Mouse (Mus musculus) lung, adult 10 weeks (tissue): ENCODE measurements around the gene Il4ra. TPM values are rescaled to one million over a fixed set of nuclear protein-coding genes. Genes with fewer than 3 reads are reported as not detected.

Experiments
- polyA plus RNA-seq: library from polyadenylated mRNA; stranded (reverse); fragments of 350-450 nt; fragmentation: Illumina TruSeq; extraction: RNeasy Lipid Tissue Mini Kit (QIAGEN cat#74804); gene quantifications from one replicate; pipeline ENCODE4 v1.2.3, GENCODE M21; 2014; ENCODE audit warnings: low read depth, low replicate concordance; ENCODE audit not compliant: insufficient read depth

Gene Il4ra
- polyA plus RNA-seq: 35.7 TPM

GRCm38 (mm10) chr7:125551766-125552709, at the start of gene Il4ra:
Gene Il4ra (plus strand): TSS chr7:125552120.

GRCm38 (mm10) chr7:125603185-125603631, 51.3 kb downstream of the Il4ra start, which contains the start of gene Il21r:
Gene Il21r (plus strand): TSS chr7:125603429.

Other genes starting within 250 kb of the Il4ra start
- 2.5 TPM for gene Kdm8, start 107.4 kb upstream of the Il4ra start, polyA plus RNA-seq
- 68.4 TPM for gene Nsmce1, start 60.5 kb upstream of the Il4ra start, polyA plus RNA-seq
- 5.5 TPM for gene Il21r, start 51.3 kb downstream of the Il4ra start, polyA plus RNA-seq
- 15.0 TPM for gene Gtf3c1, start 155.7 kb downstream of the Il4ra start, polyA plus RNA-seq
- gene D430042O09Rik, start 155.8 kb downstream of the Il4ra start, polyA plus RNA-seq: 5.2 TPM